Mouse (Mus musculus) bone marrow, adult 2 months (tissue): Measurements from ENCODE around the gene Pigm.

ENCODE experiments used
- CTCF ChIP-seq: fragments of 200-500 bp; IDR thresholded peaks from 2 replicates; pipeline ENCODE4 v1.5.1; 2011; ENCODE audit warnings: low read length, control low read depth; ENCODE audit not compliant: control insufficient read depth, insufficient read depth
- POLR2A ChIP-seq: fragments of 200-500 bp; IDR thresholded peaks from 2 replicates; pipeline ENCODE4 v1.6.1; 2011; ENCODE audit warnings: low read depth, mild to moderate bottlenecking, control low read depth, low read length, borderline replicate concordance; ENCODE audit not compliant: control insufficient read depth

GRCm38 (mm10) chr1:172433012-172433850, 56.9 kb downstream of the Pigm start:
- no peak for TF ChIP-seq CTCF
- TF ChIP-seq POLR2A, result no peak
